Mouse (Mus musculus) cerebellum, adult 2 months (tissue): ENCODE measurements at regions not wholly inside any gene's neighbourhood (a gene's known extent, or its start where the extent isn't known, plus 50 kb on each side); places are given as distances from the start of the nearest gene placed in this dataset.
"Not testable (repeated sequence)": the region's sequence is repeated elsewhere in the genome, so short reads cannot be mapped to it uniquely, and the experiment has no call there.

Experiments
- CTCF ChIP-seq: fragments of 200-500 bp; IDR thresholded peaks from 2 replicates; pipeline ENCODE4 v1.5.1; 2011; ENCODE audit warnings: low read depth, mild to moderate bottlenecking, control low read depth, low read length, moderate library complexity, borderline replicate concordance; ENCODE audit not compliant: insufficient read depth
- POLR2A ChIP-seq: fragments of 200-500 bp; IDR thresholded peaks from 2 replicates; pipeline ENCODE4 v1.6.1; 2011; ENCODE audit warnings: low read length, control low read depth, borderline replicate concordance; ENCODE audit not compliant: insufficient read depth

DNA sequence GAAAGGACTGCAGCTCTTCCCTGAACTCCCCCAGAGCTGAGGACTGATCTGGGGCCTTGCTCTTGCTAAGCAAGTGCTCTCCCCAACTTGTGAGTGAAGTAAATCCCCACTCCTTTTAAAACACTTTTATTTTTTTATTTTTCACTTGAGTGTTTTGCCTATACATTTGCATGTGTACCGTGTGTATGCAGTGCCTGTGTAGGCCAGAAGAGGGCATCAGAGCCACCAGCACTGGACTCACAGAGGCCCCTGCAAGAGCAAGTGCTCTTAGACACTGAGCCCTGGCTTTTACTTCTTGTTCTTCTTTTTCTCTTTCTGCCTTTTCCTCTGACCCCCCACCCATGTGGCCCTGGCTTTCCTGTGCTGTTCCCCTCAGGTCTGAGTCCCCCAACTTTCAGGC is 56.2 kb upstream of the Slc2a12 start:
- TF ChIP-seq CTCF, POLR2A: not testable (repeated sequence)
